Mouse (Mus musculus) bone marrow macrophage, adult 2 months (primary cell): ENCODE measurements around the gene Hormad2.

Experiments used
- CTCF ChIP-seq: IDR thresholded peaks from 2 replicates; pipeline ENCODE4 v1.5.1; 2012; ENCODE audit warnings: low read depth, mild to moderate bottlenecking, low read length, moderate library complexity
- POLR2A ChIP-seq: IDR thresholded peaks from 2 replicates; pipeline ENCODE4 v1.6.1; 2012; ENCODE audit warnings: mild to moderate bottlenecking, low read depth, low read length, borderline replicate concordance

GRCm38 (mm10) chr11:4436631-4437030 is 4.3 kb downstream of the Hormad2 start:
- TF ChIP-seq CTCF: no peak
- TF ChIP-seq POLR2A: no peak
